Mouse (Mus musculus) right cerebral cortex, postnatal 10 days (tissue): ENCODE measurements around the gene Actr1a.
A peak's percentile ranks its signal among the peaks of the same experiment; 100 is the strongest.

Source experiments
- DNase-seq, 2 experiments: peaks; one replicate each; pipeline ENCODE4 v3.0.0; 2021; ENCODE audit warnings: low spot score in 2 of 2

The Actr1a gene

DNA sequence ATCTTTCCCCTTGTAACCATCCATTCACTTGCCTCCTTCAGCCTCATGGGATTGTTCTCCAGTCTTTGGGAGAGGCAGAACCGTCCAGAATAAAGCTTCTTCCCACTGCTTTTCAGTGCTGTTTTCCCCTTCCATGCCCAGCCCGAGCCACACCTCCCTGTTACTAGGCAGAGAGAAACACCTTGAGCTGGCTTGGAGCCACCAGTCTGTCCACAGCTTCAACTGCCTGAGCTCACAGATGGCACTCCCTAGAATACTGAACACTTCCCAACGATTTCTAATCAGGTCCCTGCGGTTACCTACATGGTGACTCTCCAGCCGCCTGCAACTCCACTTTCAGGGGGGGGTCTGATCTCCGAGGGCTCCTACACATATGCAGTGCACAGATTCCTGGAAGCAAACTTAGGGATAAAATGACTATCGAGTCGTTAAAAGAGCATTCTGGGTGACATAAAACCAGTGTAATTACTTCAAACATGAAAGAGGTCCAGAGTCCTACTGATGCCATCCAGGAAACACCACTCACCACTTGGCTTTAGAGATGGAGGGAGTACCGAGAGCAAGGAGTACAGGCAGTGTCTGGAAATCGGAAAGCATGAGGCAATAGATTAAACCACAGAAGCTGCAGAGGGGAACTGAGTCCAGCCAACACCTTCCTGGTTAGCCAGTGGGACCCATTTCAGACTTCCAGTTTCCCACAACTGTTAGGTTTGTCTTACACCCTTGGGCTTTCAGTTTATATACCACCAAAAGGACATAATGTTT lies 45.2 kb downstream of the Actr1a start, which contains the start of gene 2310034G01Rik:
TSS of gene 2310034G01Rik (minus strand) at position 135 of the 765 bp plus-strand sequence.
- peak in 1 of 2 experiments; percentile 37 for DNase-seq

DNA sequence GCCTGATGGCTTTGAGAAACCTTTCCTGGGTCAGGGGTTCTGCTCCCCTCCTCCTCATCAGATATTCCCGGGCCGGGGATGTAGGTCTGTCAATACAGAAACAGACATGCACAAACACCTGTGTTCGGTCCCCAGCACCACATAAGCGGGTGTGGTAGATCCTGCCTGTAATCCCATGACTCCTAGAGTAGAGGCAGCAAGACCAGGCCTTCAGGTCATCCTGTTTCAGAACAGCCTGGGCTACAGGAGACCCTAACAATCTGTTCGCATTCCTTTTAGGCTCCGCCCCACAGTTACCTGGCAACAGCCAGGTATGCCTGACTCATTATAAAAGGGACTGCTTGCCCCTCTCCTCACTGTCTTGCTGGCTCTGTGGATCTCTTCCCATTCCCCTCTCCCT lies 46.0 kb downstream of the Actr1a start:
- no peak for DNase-seq

DNA sequence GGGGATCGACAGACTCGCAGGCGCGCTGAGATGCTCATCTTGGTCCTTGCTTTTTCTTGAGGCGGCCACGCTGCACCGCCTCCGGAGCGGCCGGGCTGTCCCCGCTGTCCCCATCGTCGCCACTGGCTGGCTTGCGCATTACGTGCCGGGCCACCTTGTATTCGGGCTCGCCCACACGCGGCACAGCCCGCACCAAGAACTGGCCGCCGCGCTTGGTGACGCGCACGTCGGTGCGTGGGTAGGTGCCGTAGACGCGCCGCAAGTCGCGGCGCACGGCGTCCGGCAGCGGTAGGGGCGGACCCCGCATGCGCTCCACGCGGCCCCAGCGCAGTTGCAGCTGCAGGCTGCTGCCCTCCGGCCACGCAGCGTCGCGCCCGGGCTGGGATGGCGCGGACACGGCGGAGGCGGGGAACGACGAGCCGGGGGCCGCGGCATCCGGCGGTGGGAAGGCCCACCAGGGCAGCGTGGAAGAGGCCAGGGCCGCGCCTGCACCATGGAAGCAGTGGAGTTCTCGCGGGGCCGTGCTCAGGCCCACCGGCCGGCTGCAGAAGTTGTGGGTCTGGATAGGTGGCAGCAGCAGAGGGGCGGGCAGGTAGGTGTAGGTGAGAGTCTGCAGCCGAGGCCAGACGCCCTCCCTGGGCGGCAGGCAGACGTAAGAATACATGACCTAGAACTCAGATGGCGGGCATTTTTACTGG lies 46.6 kb downstream of the Actr1a start:
- peak; percentile 94 to 95 for DNase-seq

DNA sequence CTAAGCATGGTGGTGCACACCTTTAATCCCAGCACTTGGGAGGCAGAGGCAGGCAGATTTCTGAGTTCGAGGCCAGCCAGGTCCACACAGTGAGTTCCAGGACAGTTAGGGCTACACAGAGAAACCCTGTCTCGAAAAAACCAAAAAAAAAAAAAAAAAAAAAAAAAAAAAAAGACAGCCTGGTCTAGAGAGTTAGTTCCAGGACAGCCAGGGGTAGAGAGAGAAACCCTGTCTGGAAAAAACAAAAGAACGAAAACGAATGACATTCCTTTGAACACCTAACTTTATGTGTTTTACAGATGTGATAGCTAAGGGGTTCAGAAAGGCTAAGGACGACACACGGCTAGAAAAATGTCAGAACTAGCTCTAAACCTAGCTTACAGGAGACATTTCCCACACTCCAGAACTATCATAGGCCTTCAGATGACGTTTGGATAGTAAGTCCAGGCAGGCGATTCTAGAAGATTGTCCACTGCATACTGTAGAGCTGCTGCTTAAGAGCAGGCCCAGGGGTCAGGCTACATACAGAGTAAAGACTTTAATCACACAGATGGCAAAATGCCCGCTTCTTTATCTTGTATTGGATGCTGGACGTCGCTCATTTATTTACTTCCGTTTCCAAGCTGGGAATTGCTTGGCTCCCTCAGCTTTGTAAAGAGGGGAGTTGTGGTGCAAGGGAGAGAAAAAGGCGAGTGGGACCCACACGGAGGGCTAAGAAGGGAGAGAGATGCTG lies 47.4 kb downstream of the Actr1a start:
- peak in 1 of 2 experiments; percentile 20 for DNase-seq

DNA sequence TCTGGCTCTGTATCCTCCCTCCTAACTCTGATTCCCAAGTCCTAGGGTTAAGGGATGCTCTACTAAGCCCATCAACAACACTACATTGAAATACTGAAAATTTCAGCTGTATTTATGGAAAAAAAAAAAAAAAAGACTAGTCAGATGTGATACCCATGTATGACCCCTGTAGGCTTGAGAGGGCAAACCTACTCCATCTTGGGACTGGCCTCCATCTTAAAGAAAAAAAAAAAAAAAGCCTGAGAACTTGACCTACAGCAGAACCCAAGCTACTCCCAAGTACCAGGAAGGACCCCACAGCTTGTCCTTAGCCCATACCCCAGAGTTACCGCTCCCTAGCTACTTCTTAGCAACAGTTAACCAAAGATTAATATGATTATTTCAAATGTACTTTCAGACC lies 48.4 kb downstream of the Actr1a start:
- DNase-seq = no peak

DNA sequence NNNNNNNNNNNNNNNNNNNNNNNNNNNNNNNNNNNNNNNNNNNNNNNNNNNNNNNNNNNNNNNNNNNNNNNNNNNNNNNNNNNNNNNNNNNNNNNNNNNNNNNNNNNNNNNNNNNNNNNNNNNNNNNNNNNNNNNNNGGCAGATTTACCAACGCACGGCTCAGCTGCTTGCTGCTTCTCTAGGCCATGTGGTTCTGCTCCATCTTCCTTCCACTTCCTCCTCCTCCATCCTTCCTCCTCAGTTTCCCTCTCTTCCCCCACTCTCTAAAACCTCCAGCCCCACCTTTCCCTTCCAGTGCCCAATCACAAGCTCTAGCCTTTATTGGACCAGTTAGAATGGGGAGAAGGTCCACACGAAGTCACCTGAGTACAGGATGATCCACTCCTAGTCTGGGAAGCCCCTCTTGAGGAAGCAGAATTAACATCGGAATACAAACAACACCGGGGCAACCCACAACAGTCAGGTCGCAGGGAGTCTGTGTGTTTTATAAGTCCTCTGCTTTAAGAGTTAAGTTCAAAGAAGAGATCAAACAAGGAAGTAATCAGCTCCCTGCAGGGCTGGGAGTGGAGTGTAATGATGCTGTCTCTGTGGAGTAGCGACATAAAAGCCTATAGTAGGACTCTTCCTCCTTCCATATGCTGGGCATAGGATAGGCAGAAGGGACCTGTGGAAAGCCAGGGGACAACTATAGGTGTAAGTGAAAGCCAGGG lies 50.7 kb downstream of the Actr1a start:
- no peak for DNase-seq

DNA sequence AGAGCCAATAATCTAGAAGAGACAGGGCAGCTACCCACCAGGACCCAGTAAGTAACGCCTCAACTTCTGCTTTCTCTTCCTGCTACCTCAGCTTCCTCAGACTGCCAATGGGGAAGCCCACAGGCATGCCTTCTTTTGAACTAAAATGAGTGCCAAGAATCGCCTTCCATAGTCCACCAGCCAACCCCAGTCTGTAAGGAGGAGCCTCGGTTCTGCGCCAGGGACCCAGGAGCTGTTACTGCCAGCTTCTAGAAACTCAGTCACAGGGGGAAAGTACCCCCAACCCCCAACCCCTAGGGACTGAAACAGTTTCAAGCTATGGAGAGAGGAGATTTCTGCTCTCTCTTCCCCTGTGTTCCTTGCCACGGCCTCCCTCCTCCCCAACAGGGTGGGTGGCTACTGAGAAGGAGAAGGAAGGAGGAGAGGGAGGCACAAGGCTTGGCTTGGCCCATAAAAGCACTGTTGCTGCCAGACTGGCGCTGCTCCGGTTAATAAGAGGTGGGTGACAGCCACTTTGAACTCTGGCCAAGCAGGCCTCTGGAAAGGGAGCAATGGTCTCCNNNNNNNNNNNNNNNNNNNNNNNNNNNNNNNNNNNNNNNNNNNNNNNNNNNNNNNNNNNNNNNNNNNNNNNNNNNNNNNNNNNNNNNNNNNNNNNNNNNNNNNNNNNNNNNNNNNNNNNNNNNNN lies 56.1 kb downstream of the Actr1a start:
- DNase-seq = peak; percentile 79 to 80

DNA sequence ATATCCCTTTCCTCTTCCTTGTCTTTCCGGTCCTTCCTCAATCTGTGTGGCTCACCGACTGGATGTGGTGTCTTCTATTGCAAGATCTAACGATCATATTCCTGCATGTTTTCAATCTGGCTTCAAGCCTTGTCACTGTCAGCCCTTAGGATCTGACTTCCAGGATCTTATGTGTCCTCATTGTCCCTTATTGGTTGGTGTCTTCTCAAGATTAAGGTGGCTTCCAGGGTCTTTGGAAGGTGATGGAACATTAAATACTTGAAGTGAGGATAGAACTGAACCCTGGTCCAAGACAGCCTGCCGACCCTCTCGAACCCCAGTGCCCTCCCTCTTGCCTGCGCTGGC lies 56.6 kb downstream of the Actr1a start:
- DNase-seq = no peak

DNA sequence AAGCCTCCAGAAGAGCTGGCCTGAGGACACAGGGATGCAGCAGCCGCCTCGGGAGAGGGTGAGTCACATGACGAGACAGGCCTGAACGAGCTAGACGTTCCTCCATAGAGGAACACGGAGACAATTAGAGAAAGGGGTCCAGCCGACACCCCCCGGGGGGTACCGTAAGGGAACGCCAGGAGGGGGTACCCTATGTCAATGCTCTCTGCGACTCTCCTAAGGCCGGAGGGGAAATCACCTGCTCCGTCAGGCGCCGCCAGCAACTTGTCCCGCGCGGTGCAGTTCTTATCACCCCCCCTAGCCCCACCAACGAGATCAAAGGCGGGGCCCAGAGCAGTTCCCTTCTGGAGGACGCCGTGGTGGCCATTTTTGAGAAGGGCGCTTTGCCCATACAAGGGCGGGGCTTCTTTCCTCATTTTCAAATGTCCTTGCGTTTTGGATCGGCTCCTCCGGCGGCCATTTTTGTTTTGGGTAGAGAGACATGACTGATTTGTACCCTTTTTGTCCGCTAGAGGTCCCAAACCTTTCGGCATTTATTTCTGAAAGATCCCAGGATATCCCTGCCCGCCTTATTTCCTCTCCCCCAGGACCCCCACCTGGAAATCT lies 57.1 kb downstream of the Actr1a start, which contains the start of gene Cuedc2:
TSS of gene Cuedc2 (minus strand) at position 372 of the 606 bp plus-strand sequence.
- DNase-seq = peak; percentile 98 to 99

DNA sequence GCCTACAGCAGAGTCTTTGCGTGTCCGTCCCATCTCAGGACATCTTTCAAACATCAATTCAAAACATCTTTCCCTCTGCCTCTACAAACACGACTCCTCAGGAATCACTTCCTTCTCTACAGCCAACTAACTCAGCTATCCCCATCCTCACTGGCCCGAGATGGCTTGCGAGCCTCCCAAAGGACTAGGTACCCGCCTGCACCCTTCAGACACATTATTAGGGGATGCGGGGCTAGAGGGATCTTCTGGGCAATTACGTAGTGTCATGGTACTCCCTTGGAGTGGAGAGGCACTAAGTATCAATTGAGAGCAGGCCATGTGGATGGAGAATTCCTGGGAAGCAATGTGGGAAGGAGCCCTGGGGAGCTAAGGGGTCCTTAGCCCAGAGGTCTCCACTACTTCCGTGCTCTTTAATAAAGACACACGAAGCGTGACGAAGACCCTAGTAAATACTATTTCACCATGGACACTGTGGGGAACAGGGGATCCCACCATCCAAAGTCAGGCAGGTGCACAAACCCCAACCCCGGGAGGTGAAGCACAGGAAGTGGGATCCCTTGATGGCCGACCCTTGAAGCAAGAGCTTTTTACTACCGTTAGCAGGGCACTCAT lies 57.7 kb downstream of the Actr1a start:
- no peak for DNase-seq

DNA sequence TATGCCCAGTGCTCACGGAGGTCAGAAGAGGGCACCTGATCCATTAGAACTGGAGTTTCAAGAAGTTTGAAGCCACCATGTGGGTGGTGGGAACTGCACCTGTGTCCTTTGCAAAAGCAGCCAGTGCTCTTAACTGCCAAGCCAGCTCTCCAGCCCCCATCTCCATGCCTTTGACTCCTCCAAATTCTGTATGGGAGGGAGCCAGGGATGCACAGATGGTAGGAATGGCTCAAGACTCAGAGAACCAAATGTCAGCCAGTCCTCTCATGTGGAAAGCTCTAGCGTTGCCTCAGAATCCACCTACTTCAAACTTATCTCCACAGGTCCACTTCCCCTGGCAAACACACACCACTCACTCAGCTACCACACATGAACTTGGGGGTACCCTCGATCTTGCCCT lies 61.6 kb downstream of the Actr1a start:
- peak in 1 of 2 experiments; percentile 24 for DNase-seq

DNA sequence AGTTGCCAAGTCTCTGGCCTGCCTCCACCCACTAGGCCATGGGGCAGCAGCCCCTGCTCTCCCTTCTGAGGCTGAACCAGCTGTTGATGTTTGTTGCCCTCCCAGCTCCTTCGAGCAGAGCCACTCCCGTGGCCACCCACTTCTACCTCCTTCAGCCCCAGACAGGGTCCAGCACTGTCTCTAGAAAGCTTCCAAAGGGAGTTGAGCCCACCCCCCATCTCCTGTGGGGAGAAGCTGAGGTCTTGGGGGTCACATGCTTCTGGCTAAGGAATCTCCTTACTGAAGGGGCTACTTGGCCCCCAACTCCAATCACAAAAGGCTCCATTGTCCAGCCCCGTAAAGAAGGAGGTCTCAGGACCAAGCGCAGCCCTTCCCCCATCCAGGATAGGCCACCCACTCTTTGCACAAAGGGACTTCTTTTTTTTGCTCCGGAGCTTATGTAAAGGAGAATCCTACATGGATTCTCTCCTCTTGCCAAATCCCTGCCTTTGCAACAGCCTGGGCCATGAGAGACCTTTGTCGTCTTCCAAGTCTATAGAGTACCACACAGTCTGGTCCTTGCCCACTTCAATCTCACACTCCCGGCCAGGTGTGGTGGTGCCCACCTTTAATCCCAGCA lies 62.7 kb downstream of the Actr1a start:
- peak in 1 of 2 experiments; percentile 27 for DNase-seq

DNA sequence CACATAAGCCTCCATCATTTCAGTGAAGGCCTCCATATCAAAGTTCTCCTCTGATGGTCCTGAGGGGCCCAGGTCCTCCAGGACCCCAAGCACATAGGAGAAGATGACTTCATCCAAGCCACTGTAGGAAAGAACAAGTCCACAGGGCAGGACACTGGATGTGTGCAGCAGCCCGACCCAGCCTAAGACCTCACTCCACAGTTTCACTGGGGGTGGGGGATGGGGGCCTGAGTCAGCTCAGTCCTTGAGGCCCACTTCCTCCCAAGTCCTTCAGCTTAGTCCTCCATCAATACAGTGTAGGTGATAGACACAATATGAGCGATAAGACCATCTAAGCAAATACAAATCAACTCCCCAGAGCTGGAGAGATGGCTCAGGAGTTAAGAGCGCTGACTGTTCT lies 63.6 kb downstream of the Actr1a start:
- peak in 1 of 2 experiments; percentile 29 for DNase-seq

DNA sequence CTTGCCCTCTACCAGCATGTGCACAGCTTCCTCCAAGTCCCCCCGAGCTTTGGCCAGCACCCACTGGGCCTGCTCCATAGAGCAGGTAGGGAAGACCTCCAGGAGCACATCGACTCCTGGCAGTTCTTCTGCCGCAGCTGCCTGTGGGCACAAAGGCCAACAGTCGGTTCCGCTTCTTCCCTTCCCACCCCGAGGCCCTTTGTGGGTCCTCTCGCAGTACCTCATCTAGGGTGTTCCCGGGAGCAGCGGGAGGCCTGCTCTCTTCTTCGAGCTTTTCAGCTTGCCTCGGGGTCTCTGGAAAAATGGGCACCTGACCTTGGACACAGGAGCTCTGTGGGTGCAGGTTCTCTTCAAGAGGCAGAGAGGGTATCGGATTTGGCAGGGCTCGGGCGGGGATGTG lies 64.2 kb downstream of the Actr1a start:
- DNase-seq = peak in 1 of 2 experiments; percentile 34

DNA sequence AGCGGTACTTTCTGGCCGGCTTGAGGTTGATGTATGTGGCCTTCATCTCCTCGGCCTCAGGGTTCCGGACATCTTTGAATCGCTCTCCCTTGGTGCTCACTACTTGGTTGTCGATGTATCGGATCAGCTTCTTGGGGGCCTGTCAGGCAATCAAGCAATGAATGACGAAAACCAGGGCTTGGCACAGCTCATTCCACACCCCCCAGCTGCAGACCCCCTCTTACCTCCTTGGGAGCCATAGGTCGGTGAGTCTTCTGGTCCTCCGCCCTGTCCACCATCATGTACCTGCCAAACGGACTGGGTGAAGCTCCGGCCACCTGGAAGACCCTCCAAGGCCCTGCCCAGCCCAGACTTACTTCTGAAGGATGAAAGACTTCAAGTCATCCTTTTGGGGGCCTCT lies 64.9 kb downstream of the Actr1a start:
- peak in 1 of 2 experiments; percentile 31 for DNase-seq

DNA sequence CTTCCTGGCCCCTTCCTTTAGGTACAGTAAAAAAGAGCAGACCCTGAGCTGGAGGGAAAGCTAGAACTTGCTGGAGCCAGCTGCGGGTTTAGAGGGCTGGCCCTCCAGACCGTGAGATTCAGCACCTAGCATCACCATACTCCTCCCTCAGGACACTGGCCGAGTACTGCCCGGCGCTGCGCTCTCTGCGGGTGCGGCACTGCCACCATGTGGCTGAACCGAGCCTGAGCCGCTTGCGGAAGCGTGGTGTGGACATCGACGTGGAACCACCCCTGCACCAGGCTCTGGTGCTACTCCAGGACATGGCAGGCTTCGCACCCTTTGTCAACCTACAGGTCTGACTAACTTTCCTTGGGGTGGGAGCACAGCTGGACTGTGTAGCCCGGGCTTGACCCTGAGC lies 65.6 kb downstream of the Actr1a start:
- peak; percentile 86 to 87 for DNase-seq

DNA sequence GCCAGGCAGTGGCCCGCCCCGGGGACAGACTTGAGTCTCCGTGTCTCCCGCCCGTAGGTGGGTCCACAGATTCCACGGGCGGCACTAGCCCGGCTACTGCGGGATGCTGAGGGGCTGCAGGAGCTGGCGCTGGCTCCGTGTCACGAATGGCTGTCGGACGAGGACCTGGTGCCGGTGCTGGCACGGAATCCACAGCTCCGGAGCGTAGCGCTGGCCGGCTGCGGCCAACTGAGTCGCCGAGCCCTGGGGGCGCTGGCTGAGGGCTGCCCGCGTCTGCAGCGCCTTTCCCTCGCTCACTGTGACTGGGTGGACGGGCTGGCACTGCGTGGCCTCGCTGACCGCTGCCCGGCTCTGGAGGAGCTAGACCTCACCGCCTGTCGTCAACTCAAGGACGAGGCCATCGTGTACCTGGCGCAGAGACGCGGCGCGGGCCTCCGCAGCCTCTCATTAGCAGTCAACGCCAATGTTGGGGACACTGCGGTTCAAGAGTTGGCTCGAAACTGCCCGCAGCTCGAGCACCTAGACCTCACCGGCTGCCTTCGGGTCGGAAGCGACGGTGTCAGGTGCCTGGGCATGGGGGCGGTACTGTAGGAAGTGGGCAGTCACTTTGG lies 66.4 kb downstream of the Actr1a start:
- peak; percentile 49 to 59 for DNase-seq

DNA sequence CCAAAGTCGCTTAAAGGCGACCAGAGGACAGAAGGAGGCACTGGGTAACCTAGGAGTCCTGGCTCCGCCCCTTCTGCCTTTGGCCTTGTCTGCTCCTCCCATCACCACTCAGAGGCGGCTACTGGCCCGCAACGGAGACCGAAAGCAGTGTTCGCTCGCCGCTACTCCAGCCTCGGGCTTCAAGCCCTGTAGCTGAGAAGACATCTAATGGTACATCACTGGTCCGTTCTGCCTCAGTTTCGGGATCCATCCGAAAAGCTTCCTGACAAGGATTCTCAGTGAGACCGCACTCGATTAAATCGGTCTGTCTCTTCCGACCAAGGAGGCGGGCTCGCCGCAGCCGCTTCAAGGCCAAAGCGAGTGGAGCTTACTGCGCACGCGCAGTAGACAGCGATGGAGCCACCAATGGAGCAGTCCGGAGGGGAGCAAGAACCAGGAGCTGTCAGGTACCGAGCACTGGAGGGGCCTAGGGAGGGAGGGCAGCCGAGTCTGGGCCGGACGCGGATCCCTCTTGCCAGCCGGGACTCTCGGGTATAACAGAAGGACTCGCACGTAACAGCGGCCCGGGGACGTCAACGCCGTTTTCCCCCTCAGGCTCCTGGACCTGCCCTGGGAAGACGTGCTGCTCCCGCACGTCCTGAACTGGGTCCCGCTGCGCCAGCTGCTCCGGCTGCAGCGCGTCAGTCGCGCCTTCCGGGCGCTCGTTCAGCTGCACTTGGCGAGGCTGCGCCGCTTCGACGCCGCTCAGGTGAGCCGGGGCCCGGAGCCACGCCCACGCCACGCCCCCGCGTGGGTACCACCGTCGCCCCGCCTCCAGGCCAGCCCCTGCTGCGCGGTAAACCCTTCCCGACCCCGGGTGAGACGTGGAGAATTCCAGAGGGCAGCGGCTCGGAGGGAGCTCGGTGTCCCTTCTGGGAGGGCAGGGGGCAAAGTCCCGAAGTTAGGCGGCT lies 67.2 kb downstream of the Actr1a start, which contains the start of gene Fbxl15:
TSS of gene Fbxl15 (plus strand) at position 104 of the 950 bp plus-strand sequence.
- DNase-seq = peak; percentile 98
